Mouse (Mus musculus) lung, postnatal 10 days (tissue): ENCODE measurements around the gene Mrln.

Source experiments
- DNase-seq: peaks from one replicate; pipeline ENCODE4 v3.0.0; 2021

Mrln gene

GRCm38 (mm10) chr10:70204505-70205399, at the start of gene Mrln:
Mrln (plus strand) TSS chr10:70204664.
- DNase-seq = no peak

GRCm38 (mm10) chr10:70156431-70157165, 47.9 kb upstream of the Mrln start:
- DNase-seq = peak; percentile 25

GRCm38 (mm10) chr10:70159651-70160320, 44.7 kb upstream of the Mrln start:
- no peak for DNase-seq

- no peak for DNase-seq
These were observed 43.7 kb upstream of the Mrln start for GRCm38 (mm10) chr10:70160811-70161210.

GRCm38 (mm10) chr10:70161504-70161903, 43.0 kb upstream of the Mrln start:
- no peak for DNase-seq

GRCm38 (mm10) chr10:70163681-70164080, 40.8 kb upstream of the Mrln start:
- no peak for DNase-seq

- DNase-seq = peak; percentile 37
These were observed 38.6 kb upstream of the Mrln start for GRCm38 (mm10) chr10:70165877-70166276.

GRCm38 (mm10) chr10:70166427-70166826, 38.0 kb upstream of the Mrln start:
- DNase-seq = no peak

GRCm38 (mm10) chr10:70167625-70168024, 36.8 kb upstream of the Mrln start:
- no peak for DNase-seq

- no peak for DNase-seq
These were observed 36.1 kb upstream of the Mrln start for GRCm38 (mm10) chr10:70168396-70168795.

- no peak for DNase-seq
These were observed 35.4 kb upstream of the Mrln start for GRCm38 (mm10) chr10:70169044-70169443.

GRCm38 (mm10) chr10:70173314-70173713, 31.1 kb upstream of the Mrln start:
- DNase-seq = peak; percentile 74

GRCm38 (mm10) chr10:70174494-70175190, 29.8 kb upstream of the Mrln start:
- DNase-seq = no peak

GRCm38 (mm10) chr10:70180727-70181126, 23.7 kb upstream of the Mrln start:
- DNase-seq = no peak

- DNase-seq = peak; percentile 25
These were observed 23.0 kb upstream of the Mrln start for GRCm38 (mm10) chr10:70181279-70181972.

GRCm38 (mm10) chr10:70183210-70184080, 21.0 kb upstream of the Mrln start:
- DNase-seq = peak; percentile 78

GRCm38 (mm10) chr10:70186136-70186535, 18.3 kb upstream of the Mrln start:
- peak; percentile 67 for DNase-seq

GRCm38 (mm10) chr10:70186586-70186985, 17.9 kb upstream of the Mrln start:
- DNase-seq = no peak

GRCm38 (mm10) chr10:70189864-70190263, 14.6 kb upstream of the Mrln start:
- DNase-seq = no peak

- no peak for DNase-seq
These were observed 10.2 kb upstream of the Mrln start for GRCm38 (mm10) chr10:70194283-70194682.

GRCm38 (mm10) chr10:70195279-70195678, 9.2 kb upstream of the Mrln start:
- no peak for DNase-seq
